Mouse (Mus musculus): ENCODE measurements at regions not wholly inside any gene's neighbourhood (a gene's known extent, or its start where the extent isn't known, plus 50 kb on each side); places are given as distances from the start of the nearest gene placed in this dataset.

DNA sequence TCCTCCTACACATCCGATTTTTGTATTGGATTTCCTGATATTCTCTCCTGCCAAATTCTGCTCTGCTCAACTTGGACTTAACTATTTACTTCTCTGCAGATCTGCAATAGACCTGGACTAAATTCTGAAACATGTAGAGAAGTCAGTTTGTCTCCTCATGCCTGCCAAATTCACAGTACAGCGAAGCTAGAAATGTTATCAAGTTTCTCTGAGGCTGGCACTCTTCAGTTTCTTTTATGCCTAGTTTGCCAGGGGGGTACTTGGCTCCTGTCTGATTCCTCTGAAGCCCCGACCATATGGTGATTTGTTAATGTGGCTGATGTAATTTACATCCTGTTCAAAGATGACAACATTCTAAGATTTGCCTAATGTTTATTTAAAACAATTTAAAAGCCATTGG, 184.6 kb upstream of the Vegfc start:
- H3K36me3 ChIP-seq (ENCODE audit: control insufficient read depth, insufficient read depth), result no peaks in the 10 kb centered on the region
- no peaks in the 10 kb centered on the region for H3K27me3 ChIP-seq (ENCODE audit: control insufficient read depth, insufficient read depth, insufficient read length)
- H3K4me2 ChIP-seq (ENCODE audit: low read depth), result no peak overlapping the region
- H3K4me3 ChIP-seq, result no peak overlapping the region
- H3K79me2 ChIP-seq (ENCODE audit: control insufficient read depth, insufficient read depth), result no peaks in the 10 kb centered on the region
- no peak for TF ChIP-seq TCF12 (IDR thresholded peaks at IDR 0.05; ENCODE audit: insufficient read depth, poor library complexity, severe bottlenecking)
- no peak for TF ChIP-seq MYOD1 (IDR thresholded peaks at IDR 0.05; ENCODE audit: control insufficient read depth in 1 of 3, insufficient read length in 2 of 3, low read depth in 2 of 3)
- H3ac ChIP-seq (ENCODE audit: control insufficient read depth, insufficient read length), result no peak overlapping the region

DNA sequence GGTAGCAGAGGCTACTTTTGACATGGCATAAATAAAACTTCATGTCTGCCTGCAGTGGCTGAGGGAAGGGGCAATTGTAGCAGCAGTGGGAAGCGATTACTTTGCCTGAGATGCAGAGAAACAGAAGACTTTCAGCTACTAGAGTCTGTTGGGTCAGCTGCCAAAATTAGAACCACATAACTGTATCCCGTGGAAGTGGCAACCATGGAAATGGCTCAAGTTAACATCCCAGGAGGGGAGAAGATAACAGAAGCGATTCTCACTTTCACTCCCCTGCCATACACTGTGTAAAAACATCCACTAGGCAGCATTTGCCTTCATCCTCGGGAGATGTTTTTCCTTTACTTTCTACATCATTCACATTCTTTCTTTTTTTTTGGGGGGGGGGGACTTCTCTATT, 155.1 kb upstream of the Vegfc start:
- Histone ChIP-seq H3K4me2 (ENCODE audit: low read depth) (no peak overlapping the region), H3K27me3 (ENCODE audit: control insufficient read depth, insufficient read depth, insufficient read length) (no peaks in the 10 kb centered on the region), H3ac (ENCODE audit: control insufficient read depth, insufficient read length) (no peak overlapping the region), H3K36me3 (ENCODE audit: control insufficient read depth, insufficient read depth) (no peaks in the 10 kb centered on the region), H3K4me3 (no peak overlapping the region), H3K79me2 (ENCODE audit: control insufficient read depth, insufficient read depth) (no peaks in the 10 kb centered on the region)
- no peak for TF ChIP-seq SRF (IDR thresholded peaks at IDR 0.05; ENCODE audit: control insufficient read depth, insufficient read length, low read depth)
- TF ChIP-seq MYOG (IDR thresholded peaks at IDR 0.05; ENCODE audit: control insufficient read depth in 1 of 3, insufficient read depth in 1 of 3, insufficient read length in 2 of 3, low read depth in 2 of 3), result no peak
- TF ChIP-seq MAX (IDR thresholded peaks at IDR 0.05; ENCODE audit: low read depth), result no peak
- TF ChIP-seq REST (IDR thresholded peaks at IDR 0.05; ENCODE audit: insufficient read depth, insufficient read length), result no peak
- TF ChIP-seq POLR2A (IDR thresholded peaks at IDR 0.05; ENCODE audit: insufficient read length, low read depth), result no peak
- TF ChIP-seq TCF3 (IDR thresholded peaks at IDR 0.05; ENCODE audit: insufficient read length, low read depth), result no peak
- no peak for TF ChIP-seq POLR2AphosphoS2 (IDR thresholded peaks at IDR 0.05; ENCODE audit: insufficient read length, low read depth)
- TF ChIP-seq TCF12 (IDR thresholded peaks at IDR 0.05; ENCODE audit: insufficient read depth, poor library complexity, severe bottlenecking), result no peak
- no peak for TF ChIP-seq MYOD1 (IDR thresholded peaks at IDR 0.05; ENCODE audit: control insufficient read depth in 1 of 3, insufficient read length in 2 of 3, low read depth in 2 of 3)
- no peak for TF ChIP-seq CEBPB (IDR thresholded peaks at IDR 0.05; ENCODE audit: insufficient read depth, poor library complexity, severe bottlenecking)
- no peak for TF ChIP-seq USF1 (IDR thresholded peaks at IDR 0.05; ENCODE audit: low read depth)
- no peak for TF ChIP-seq E2F4 (IDR thresholded peaks at IDR 0.05; ENCODE audit: insufficient read depth)

- Histone ChIP-seq H3K4me3 (no peak overlapping the region), H3K4me2 (ENCODE audit: low read depth) (no peak overlapping the region), H3K79me2 (ENCODE audit: control insufficient read depth, insufficient read depth) (no peaks in the 10 kb centered on the region), H3ac (ENCODE audit: control insufficient read depth, insufficient read length) (no peak overlapping the region), H3K36me3 (ENCODE audit: control insufficient read depth, insufficient read depth) (no peaks in the 10 kb centered on the region), H3K27me3 (ENCODE audit: control insufficient read depth, insufficient read depth, insufficient read length) (no peaks in the 10 kb centered on the region)
- TF ChIP-seq TCF12 (IDR thresholded peaks at IDR 0.05; ENCODE audit: insufficient read depth, poor library complexity, severe bottlenecking) (no peak), POLR2AphosphoS2 (IDR thresholded peaks at IDR 0.05; ENCODE audit: insufficient read length, low read depth) (no peak), E2F4 (IDR thresholded peaks at IDR 0.05; ENCODE audit: insufficient read depth) (no peak), POLR2A (IDR thresholded peaks at IDR 0.05; ENCODE audit: insufficient read length, low read depth) (no peak), MAX (IDR thresholded peaks at IDR 0.05; ENCODE audit: low read depth) (no peak), MYOG (IDR thresholded peaks at IDR 0.05; ENCODE audit: control insufficient read depth in 1 of 3, insufficient read depth in 1 of 3, insufficient read length in 2 of 3, low read depth in 2 of 3) (no peak), REST (IDR thresholded peaks at IDR 0.05; ENCODE audit: insufficient read depth, insufficient read length) (no peak), SRF (IDR thresholded peaks at IDR 0.05; ENCODE audit: control insufficient read depth, insufficient read length, low read depth) (no peak), CEBPB (IDR thresholded peaks at IDR 0.05; ENCODE audit: insufficient read depth, poor library complexity, severe bottlenecking) (no peak), USF1 (IDR thresholded peaks at IDR 0.05; ENCODE audit: low read depth) (no peak), MYOD1 (IDR thresholded peaks at IDR 0.05; ENCODE audit: control insufficient read depth in 1 of 3, insufficient read length in 2 of 3, low read depth in 2 of 3) (no peak), TCF3 (IDR thresholded peaks at IDR 0.05; ENCODE audit: insufficient read length, low read depth) (no peak)
Observed at GRCm38 (mm10) chr8:53930685-53931084, 146.7 kb upstream of the Vegfc start.

GRCm38 (mm10) chr8:53938392-53938791, 139.0 kb upstream of the Vegfc start:
- H3ac ChIP-seq (ENCODE audit: control insufficient read depth, insufficient read length), result no peak overlapping the region
- no peaks in the 10 kb centered on the region for H3K36me3 ChIP-seq (ENCODE audit: control insufficient read depth, insufficient read depth)
- H3K27me3 ChIP-seq (ENCODE audit: control insufficient read depth, insufficient read depth, insufficient read length), result no peaks in the 10 kb centered on the region
- H3K4me2 ChIP-seq (ENCODE audit: low read depth), result no peak overlapping the region
- H3K79me2 ChIP-seq (ENCODE audit: control insufficient read depth, insufficient read depth), result no peaks in the 10 kb centered on the region
- TF ChIP-seq MYOD1 (IDR thresholded peaks at IDR 0.05; ENCODE audit: control insufficient read depth in 1 of 3, insufficient read length in 2 of 3, low read depth in 2 of 3) (no peak), USF1 (IDR thresholded peaks at IDR 0.05; ENCODE audit: low read depth) (no peak), CEBPB (IDR thresholded peaks at IDR 0.05; ENCODE audit: insufficient read depth, poor library complexity, severe bottlenecking) (no peak), REST (IDR thresholded peaks at IDR 0.05; ENCODE audit: insufficient read depth, insufficient read length) (no peak), E2F4 (IDR thresholded peaks at IDR 0.05; ENCODE audit: insufficient read depth) (no peak), TCF12 (IDR thresholded peaks at IDR 0.05; ENCODE audit: insufficient read depth, poor library complexity, severe bottlenecking) (no peak), POLR2A (IDR thresholded peaks at IDR 0.05; ENCODE audit: insufficient read length, low read depth) (no peak), TCF3 (IDR thresholded peaks at IDR 0.05; ENCODE audit: insufficient read length, low read depth) (no peak), MYOG (IDR thresholded peaks at IDR 0.05; ENCODE audit: control insufficient read depth in 1 of 3, insufficient read depth in 1 of 3, insufficient read length in 2 of 3, low read depth in 2 of 3) (no peak), MAX (IDR thresholded peaks at IDR 0.05; ENCODE audit: low read depth) (no peak), SRF (IDR thresholded peaks at IDR 0.05; ENCODE audit: control insufficient read depth, insufficient read length, low read depth) (no peak), POLR2AphosphoS2 (IDR thresholded peaks at IDR 0.05; ENCODE audit: insufficient read length, low read depth) (no peak)
- H3K4me3 ChIP-seq, result no peak overlapping the region

GRCm38 (mm10) chr8:53939519-53939918, 137.9 kb upstream of the Vegfc start:
- Histone ChIP-seq H3K79me2 (ENCODE audit: control insufficient read depth, insufficient read depth) (no peaks in the 10 kb centered on the region), H3K27me3 (ENCODE audit: control insufficient read depth, insufficient read depth, insufficient read length) (no peaks in the 10 kb centered on the region), H3K36me3 (ENCODE audit: control insufficient read depth, insufficient read depth) (no peaks in the 10 kb centered on the region), H3K4me3 (no peak overlapping the region), H3ac (ENCODE audit: control insufficient read depth, insufficient read length) (no peak overlapping the region), H3K4me2 (ENCODE audit: low read depth) (no peak overlapping the region)
- TF ChIP-seq TCF12 (IDR thresholded peaks at IDR 0.05; ENCODE audit: insufficient read depth, poor library complexity, severe bottlenecking) (no peak), MYOG (IDR thresholded peaks at IDR 0.05; ENCODE audit: control insufficient read depth in 1 of 3, insufficient read depth in 1 of 3, insufficient read length in 2 of 3, low read depth in 2 of 3) (no peak), POLR2AphosphoS2 (IDR thresholded peaks at IDR 0.05; ENCODE audit: insufficient read length, low read depth) (no peak)

All from myocyte (in vitro differentiated cells).